Mouse (Mus musculus): Measurements from ENCODE around the gene Naxd. TPM values are rescaled to one million over a fixed set of nuclear protein-coding genes. Genes with fewer than 3 reads are reported as not detected.

Gene Naxd
- total and polyA plus RNA-seq, 3 experiments = 39.7 to 57.1 (median 50.1) TPM

GRCm38 (mm10) chr8:11512711-11513110 is 15.4 kb downstream of the Naxd start:
- Histone ChIP-seq H3K4me3 (replicated peaks in 1 of 3; ENCODE audit: low read depth in 2 of 3, low read length in 2 of 3, poor library complexity in 1 of 3) (no peak overlapping the region), H3K79me2 (replicated peaks; ENCODE audit: control insufficient read depth, extremely low read depth, insufficient read depth, poor library complexity, severe bottlenecking) (no peaks in the 10 kb centered on the region), H3K27ac (ENCODE audit: insufficient read depth, low read depth) (no peak overlapping the region), H3K4me1 (ENCODE audit: control insufficient read depth in 1 of 2, insufficient read depth in 2 of 2) (no peaks in the 10 kb centered on the region), H3K9me3 (replicated peaks; ENCODE audit: low read length) (no peaks in the 10 kb centered on the region), H3K4me2 (ENCODE audit: insufficient read depth, low read depth, poor library complexity, severe bottlenecking) (no peak overlapping the region), H3K9ac (ENCODE audit: insufficient read depth, low read depth) (no peak overlapping the region), H3K36me3 (replicated peaks in 1 of 2; ENCODE audit: control insufficient read depth in 1 of 2, insufficient read depth in 1 of 2, low read length in 1 of 2) (peaks cover 92 to 97% of the 10 kb centered on the region in 2 experiments), H3K27me3 (replicated peaks) (no peaks in the 10 kb centered on the region)
- DNase-seq (ENCODE audit: extremely low read depth) = no peak
- dilution Hi-C loops (cut with MboI; ENCODE audit: extremely low pct_ligation_motif_present, extremely low pct_unique_long_range_greater_than_20kb, low sequenced_read_pairs) = no loop called here
- in situ Hi-C loops (cut with MboI; ENCODE audit: low pct_ligation_motif_present, low pct_unique_long_range_greater_than_20kb, low sequenced_read_pairs) = loop anchor here (25.0 kb wide), 1 partner anchor 100 kb away; no protein-coding TSS in a partner anchor
- TF ChIP-seq SMC3 (IDR thresholded peaks at IDR 0.05; ENCODE audit: low read depth, low read length) (no peak), PAX5 (IDR thresholded peaks at IDR 0.05; ENCODE audit: low read length) (no peak), NRF1 (IDR thresholded peaks at IDR 0.05; ENCODE audit: low read depth, low read length) (no peak), MXI1 (IDR thresholded peaks at IDR 0.05; ENCODE audit: low read depth, low read length) (no peak), JUND (conservative IDR thresholded peaks at IDR 0.05; ENCODE audit: low read depth, low read length) (no peak), USF1 (IDR thresholded peaks at IDR 0.05; ENCODE audit: low read depth, low read length) (no peak), CHD1 (IDR thresholded peaks at IDR 0.05; ENCODE audit: low read depth, low read length) (no peak), ZKSCAN1 (IDR thresholded peaks at IDR 0.05; ENCODE audit: borderline replicate concordance, low read depth, low read length) (no peak), RCOR1 (conservative IDR thresholded peaks at IDR 0.05; ENCODE audit: low read depth, low read length) (no peak), EP300 (IDR thresholded peaks at IDR 0.05; ENCODE audit: low read length) (no peak), MEF2A (IDR thresholded peaks at IDR 0.05; ENCODE audit: borderline replicate concordance, low read depth, low read length) (no peak), E2F4 (IDR thresholded peaks at IDR 0.05; ENCODE audit: insufficient replicate concordance, low read depth, low read length) (no peak), POLR2AphosphoS2 (IDR thresholded peaks at IDR 0.05; ENCODE audit: low read depth, low read length) (no peak), CHD2 (IDR thresholded peaks at IDR 0.05; ENCODE audit: low read length) (no peak), MAX (IDR thresholded peaks at IDR 0.05; ENCODE audit: low read length) (no peak), ELF1 (IDR thresholded peaks at IDR 0.05; ENCODE audit: low read depth, low read length) (no peak)

- no peaks in the 10 kb centered on the region for H3K27me3 ChIP-seq (replicated peaks)
- no peak overlapping the region for H3K27ac ChIP-seq (ENCODE audit: insufficient read depth, low read depth)
- no peaks in the 10 kb centered on the region for H3K4me1 ChIP-seq (ENCODE audit: control insufficient read depth in 1 of 2, insufficient read depth in 2 of 2)
- no peak overlapping the region for H3K4me2 ChIP-seq (ENCODE audit: insufficient read depth, low read depth, poor library complexity, severe bottlenecking)
- no peak overlapping the region for H3K4me3 ChIP-seq (replicated peaks in 1 of 3; ENCODE audit: low read depth in 2 of 3, low read length in 2 of 3, poor library complexity in 1 of 3)
- no peak overlapping the region for H3K9ac ChIP-seq (ENCODE audit: insufficient read depth, low read depth)
- no peaks in the 10 kb centered on the region for H3K79me2 ChIP-seq (replicated peaks; ENCODE audit: control insufficient read depth, extremely low read depth, insufficient read depth, poor library complexity, severe bottlenecking)
- H3K9me3 ChIP-seq (replicated peaks; ENCODE audit: low read length) = no peaks in the 10 kb centered on the region
- in situ Hi-C loops (cut with MboI; ENCODE audit: low pct_ligation_motif_present, low pct_unique_long_range_greater_than_20kb, low sequenced_read_pairs) = loop anchor here (25.0 kb wide), 1 partner anchor 99 kb away; no protein-coding TSS in a partner anchor
- dilution Hi-C loops (cut with MboI; ENCODE audit: extremely low pct_ligation_motif_present, extremely low pct_unique_long_range_greater_than_20kb, low sequenced_read_pairs) = no loop called here
- TF ChIP-seq POLR2AphosphoS2 (IDR thresholded peaks at IDR 0.05; ENCODE audit: low read depth, low read length) = no peak
- TF ChIP-seq KAT2A (IDR thresholded peaks at IDR 0.05; ENCODE audit: insufficient replicate concordance, low read length) = no peak
- TF ChIP-seq TBP (conservative IDR thresholded peaks at IDR 0.05; ENCODE audit: low read depth, low read length) = no peak
- TF ChIP-seq BHLHE40 (IDR thresholded peaks at IDR 0.05; ENCODE audit: low read depth, low read length) = no peak
- TF ChIP-seq HCFC1 (IDR thresholded peaks at IDR 0.05; ENCODE audit: low read depth, low read length) = no peak
- no peak for TF ChIP-seq CHD1 (IDR thresholded peaks at IDR 0.05; ENCODE audit: low read depth, low read length)
- TF ChIP-seq USF1 (IDR thresholded peaks at IDR 0.05; ENCODE audit: low read depth, low read length) = no peak
- TF ChIP-seq E2F4 (IDR thresholded peaks at IDR 0.05; ENCODE audit: insufficient replicate concordance, low read depth, low read length) = no peak
- no peak for TF ChIP-seq MAFK (IDR thresholded peaks at IDR 0.05; ENCODE audit: insufficient replicate concordance, low read length)
- TF ChIP-seq MAX (IDR thresholded peaks at IDR 0.05; ENCODE audit: low read length) = no peak
- no peak for TF ChIP-seq MAZ (IDR thresholded peaks at IDR 0.05; ENCODE audit: low read depth, low read length)
- no peak for TF ChIP-seq ZKSCAN1 (IDR thresholded peaks at IDR 0.05; ENCODE audit: borderline replicate concordance, low read depth, low read length)
- no peak for TF ChIP-seq CTCF (conservative IDR thresholded peaks at IDR 0.05 in 1 of 2, IDR thresholded peaks at IDR 0.05 in 1 of 2; ENCODE audit: low read depth in 2 of 2, low read length in 2 of 2)
- TF ChIP-seq NELFE (IDR thresholded peaks at IDR 0.05; ENCODE audit: low read depth, low read length) = no peak
- TF ChIP-seq ZMIZ1 (IDR thresholded peaks at IDR 0.05; ENCODE audit: low read depth, low read length) = no peak
- no peak for TF ChIP-seq RCOR1 (conservative IDR thresholded peaks at IDR 0.05; ENCODE audit: low read depth, low read length)
- peaks cover 91 to 98% of the 10 kb centered on the region in 2 experiments for H3K36me3 ChIP-seq (replicated peaks in 1 of 2; ENCODE audit: control insufficient read depth in 1 of 2, insufficient read depth in 1 of 2, low read length in 1 of 2)
- no peak for DNase-seq (ENCODE audit: extremely low read depth)
These were observed 15.9 kb downstream of the Naxd start for GRCm38 (mm10) chr8:11513247-11513646.
